Mouse (Mus musculus) thymus, adult 2 months (tissue): Measurements from ENCODE around the gene Ankrd36. TPM values are rescaled to one million over a fixed set of nuclear protein-coding genes. Genes with fewer than 3 reads are reported as not detected.

Experiments
- DNase-seq: peaks from one replicate; pipeline ENCODE4 v3.0.0; 2021
- H3K27ac ChIP-seq: fragments of 200-500 bp; 2 replicates; pipeline ENCODE4 v1.5.1; 2012; ENCODE audit warnings: low read length, control low read depth; ENCODE audit not compliant: control insufficient read depth, insufficient read depth
- H3K27me3 ChIP-seq: fragments of 200-500 bp; 2 replicates; pipeline ENCODE4 v1.6.1; 2012; ENCODE audit warnings: mild to moderate bottlenecking, low read length, moderate library complexity, mixed read lengths; ENCODE audit not compliant: control insufficient read depth, insufficient read depth
- H3K36me3 ChIP-seq: fragments of 200-500 bp; 2 replicates; pipeline ENCODE4 v1.6.1; 2012; ENCODE audit warnings: mild to moderate bottlenecking, low read length, moderate library complexity; ENCODE audit not compliant: control insufficient read depth, insufficient read depth
- H3K4me1 ChIP-seq: fragments of 200-500 bp; replicated peaks from 2 replicates; pipeline ENCODE4 v1.6.1; 2012; ENCODE audit warnings: low read length; ENCODE audit not compliant: control insufficient read depth, insufficient read depth
- H3K4me3 ChIP-seq: fragments of 200-500 bp; 2 replicates; pipeline ENCODE4 v1.5.1; 2012; ENCODE audit warnings: mild to moderate bottlenecking, low read length, control low read depth, moderate library complexity; ENCODE audit not compliant: control insufficient read depth, insufficient read depth
- CTCF ChIP-seq: fragments of 200-500 bp; IDR thresholded peaks from 2 replicates; pipeline ENCODE4 v1.5.1; 2012; ENCODE audit warnings: mild to moderate bottlenecking, control low read depth, low read length, moderate library complexity, borderline replicate concordance; ENCODE audit not compliant: control insufficient read depth, poor library complexity, insufficient read depth; ENCODE audit errors: extremely low read depth
- POLR2A ChIP-seq: fragments of 200-500 bp; IDR thresholded peaks from 2 replicates; pipeline ENCODE4 v1.6.1; 2012; ENCODE audit warnings: mild to moderate bottlenecking, low read length, control low read depth, moderate library complexity; ENCODE audit not compliant: control insufficient read depth, poor library complexity, insufficient read depth; ENCODE audit errors: extremely low read depth
- WGBS: fragments of 180-500 bp; shearing (Covaris S2); methylation state at CpG from one replicate; pipeline ENCODE4 v1.1.7; 2018; 5-methylcytosine and 5-hydroxymethylcytosine counted together
- polyA plus RNA-seq: library from polyadenylated mRNA; depleted of rRNA; stranded (reverse); fragments of >200 nt; gene quantifications from 2 replicates; pipeline ENCODE4 v1.2.3, GENCODE M21; 2012

The Ankrd36 gene
- polyA plus RNA-seq, 1 experiment, result not detected

GRCm38 (mm10) chr11:5546693-5547092, 22.8 kb upstream of the Ankrd36 start:
- Histone ChIP-seq H3K27ac (no peak overlapping the region), H3K27me3 (no peaks in the 10 kb centered on the region), H3K36me3 (no peaks in the 10 kb centered on the region), H3K4me3 (no peak overlapping the region), H3K4me1 (no peaks in the 10 kb centered on the region)
- DNase-seq, result no peak
- 88% methylated on average over 3 of the region's 3 CpGs for WGBS
- TF ChIP-seq POLR2A (no peak), CTCF (no peak)

GRCm38 (mm10) chr11:5551430-5551829, 18.1 kb upstream of the Ankrd36 start:
- no peaks in the 10 kb centered on the region for H3K27me3 ChIP-seq
- H3K36me3 ChIP-seq, result no peaks in the 10 kb centered on the region
- TF ChIP-seq POLR2A (no peak), CTCF (no peak)
- no peak overlapping the region for H3K27ac ChIP-seq
- no peak overlapping the region for H3K4me3 ChIP-seq
- no peak for DNase-seq
- WGBS, result 94% methylated on average over 5 of the region's 5 CpGs
- no peaks in the 10 kb centered on the region for H3K4me1 ChIP-seq

- WGBS, result 93% methylated on average over 1 of the region's 1 CpGs
- Histone ChIP-seq H3K4me1 (no peaks in the 10 kb centered on the region), H3K27ac (no peak overlapping the region), H3K4me3 (no peak overlapping the region), H3K27me3 (no peaks in the 10 kb centered on the region), H3K36me3 (no peaks in the 10 kb centered on the region)
- TF ChIP-seq CTCF (no peak), POLR2A (no peak)
- DNase-seq, result no peak
Observed at GRCm38 (mm10) chr11:5551931-5552330, 17.6 kb upstream of the Ankrd36 start.

DNA sequence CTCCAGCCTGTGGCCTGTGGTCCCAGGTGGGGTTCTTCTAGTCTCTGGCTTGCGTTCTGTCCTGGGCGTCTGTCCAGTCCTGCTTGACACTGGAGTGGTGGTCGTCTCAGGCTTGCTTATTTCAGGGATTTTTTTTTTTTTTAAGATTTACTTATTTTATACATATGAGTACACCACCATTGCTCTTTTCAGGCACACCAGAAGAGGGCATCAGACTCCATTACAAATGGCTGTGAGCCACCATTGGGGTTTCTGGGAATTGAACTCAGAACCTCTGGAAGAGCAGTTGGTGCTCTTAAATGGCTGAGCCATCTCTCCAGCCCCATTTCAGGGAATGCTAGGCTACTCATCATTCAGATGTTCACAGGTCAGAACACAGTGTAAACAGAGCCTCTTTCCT, 9.2 kb upstream of the Ankrd36 start:
- no peak overlapping the region for H3K27ac ChIP-seq
- 56% methylated on average over 3 of the region's 3 CpGs for WGBS

GRCm38 (mm10) chr11:5562625-5563268, 6.7 kb upstream of the Ankrd36 start:
- Histone ChIP-seq H3K27me3 (no peaks in the 10 kb centered on the region), H3K36me3 (no peaks in the 10 kb centered on the region), H3K4me3 (no peak overlapping the region), H3K4me1 (no peaks in the 10 kb centered on the region), H3K27ac (no peak overlapping the region)
- 82% methylated on average over 9 of the region's 9 CpGs for WGBS
- TF ChIP-seq CTCF, result no peak
- no peak for TF ChIP-seq POLR2A
- no peak for DNase-seq

More for the DNA sequence above, 9.2 kb upstream of the Ankrd36 start:
- no peak for TF ChIP-seq POLR2A
- no peak for TF ChIP-seq CTCF
- Histone ChIP-seq H3K36me3 (no peaks in the 10 kb centered on the region), H3K27me3 (no peaks in the 10 kb centered on the region), H3K4me3 (no peak overlapping the region), H3K4me1 (no peaks in the 10 kb centered on the region)
- no peak for DNase-seq

GRCm38 (mm10) chr11:5563898-5564297, 5.6 kb upstream of the Ankrd36 start:
- 93% methylated on average over 6 of the region's 6 CpGs for WGBS
- no peak overlapping the region for H3K4me3 ChIP-seq
- TF ChIP-seq POLR2A, result no peak
- no peak for TF ChIP-seq CTCF
- H3K36me3 ChIP-seq, result no peaks in the 10 kb centered on the region
- H3K4me1 ChIP-seq, result no peaks in the 10 kb centered on the region
- no peak for DNase-seq
- H3K27me3 ChIP-seq, result no peaks in the 10 kb centered on the region
- no peak overlapping the region for H3K27ac ChIP-seq

GRCm38 (mm10) chr11:5565596-5565995, 3.9 kb upstream of the Ankrd36 start:
- DNase-seq, result no peak
- H3K36me3 ChIP-seq, result no peaks in the 10 kb centered on the region
- H3K27me3 ChIP-seq, result no peaks in the 10 kb centered on the region
- H3K4me1 ChIP-seq, result no peaks in the 10 kb centered on the region
- 92% methylated on average over 3 of the region's 3 CpGs for WGBS
- no peak overlapping the region for H3K27ac ChIP-seq
- no peak overlapping the region for H3K4me3 ChIP-seq
- no peak for TF ChIP-seq POLR2A
- TF ChIP-seq CTCF, result no peak
